Mouse (Mus musculus) CH12F3 (cell line): Measurements from ENCODE around the gene Tyw1.

ENCODE experiments used
- in situ Hi-C: fragments of 300-500 bp; cut with MboI; formaldehyde crosslinking; loops from 2 replicates; pipeline ENCODE4 v1.14.3; 2020; ENCODE audit warnings: low sequenced_read_pairs

Gene Tyw1

DNA sequence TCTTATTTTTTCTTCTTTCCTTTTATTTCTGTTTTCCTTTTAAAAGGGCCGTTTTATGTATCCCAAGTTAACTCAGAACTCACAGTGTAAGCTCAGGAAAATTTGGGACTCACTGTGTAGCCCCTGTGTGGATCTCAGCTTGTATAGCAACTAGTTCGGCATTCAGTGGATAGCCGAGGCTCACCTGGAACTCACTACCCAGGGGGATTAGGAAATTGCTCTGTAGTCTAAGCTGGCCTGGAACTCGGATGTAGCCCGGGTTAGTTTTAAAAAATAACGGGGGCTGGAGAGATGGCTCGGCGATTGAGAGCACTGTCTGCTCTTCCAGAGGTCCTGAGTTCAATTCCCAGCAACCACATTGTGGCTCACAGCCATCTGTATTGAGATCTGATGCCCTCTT is 1.9 kb downstream of the Tyw1 start:
- in situ Hi-C loops: loop anchor here (25.0 kb wide), 1 partner anchor 1245 kb away; the partner anchor contains the start of genes Ran and Stx2

DNA sequence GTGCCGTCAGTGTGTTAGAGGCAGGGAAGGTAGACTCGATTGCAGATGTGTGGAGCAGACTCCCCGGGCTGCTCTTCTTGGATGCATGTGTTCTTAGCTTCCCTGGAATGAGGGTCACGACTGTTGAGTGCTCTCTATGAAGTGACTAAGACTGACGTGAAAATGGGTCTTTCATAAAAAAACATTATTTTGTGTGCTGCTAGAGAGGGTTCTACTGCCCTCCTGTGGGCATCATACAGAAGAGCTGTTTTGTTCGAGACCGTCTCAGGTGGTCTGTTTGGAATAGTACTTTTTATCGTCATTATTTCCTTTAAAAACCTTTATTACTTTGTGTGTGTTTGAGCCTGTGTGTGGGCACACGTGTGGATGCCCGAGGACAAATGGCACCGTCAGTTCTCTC is 8.0 kb downstream of the Tyw1 start:
- in situ Hi-C loops: loop anchor here (25.0 kb wide), 1 partner anchor 1251 kb away; the partner anchor contains the start of genes Ran and Stx2

DNA sequence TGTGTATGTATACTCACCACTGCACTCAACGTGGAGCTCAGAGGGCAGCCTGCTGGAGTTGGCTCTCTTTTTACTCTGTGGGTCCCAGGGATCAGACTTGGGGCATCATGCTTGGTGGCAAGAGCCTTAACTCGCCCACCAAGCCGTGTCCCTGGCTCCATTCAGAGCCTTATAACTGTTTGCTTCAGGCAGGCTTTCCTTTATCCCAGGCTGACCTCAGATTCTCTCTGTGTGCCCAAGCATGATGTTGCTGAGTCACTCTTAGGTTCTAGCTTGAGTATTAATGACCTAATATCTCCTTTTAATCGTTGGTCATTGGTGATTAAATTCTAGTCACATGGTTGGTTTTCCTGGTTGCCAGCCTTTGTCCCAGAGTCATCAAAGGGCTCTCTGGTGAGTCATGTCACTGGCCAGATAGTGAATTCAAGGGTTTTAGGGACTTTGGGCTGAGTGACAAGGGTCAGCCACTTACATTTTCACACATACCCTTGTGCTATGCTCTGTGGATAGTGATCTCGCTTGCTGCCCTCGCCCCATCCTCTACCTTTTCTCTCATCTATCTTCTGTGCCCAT is 9.1 kb downstream of the Tyw1 start:
- in situ Hi-C loops: loop anchor here (25.0 kb wide), 1 partner anchor 1252 kb away; the partner anchor contains the start of genes Ran and Stx2

DNA sequence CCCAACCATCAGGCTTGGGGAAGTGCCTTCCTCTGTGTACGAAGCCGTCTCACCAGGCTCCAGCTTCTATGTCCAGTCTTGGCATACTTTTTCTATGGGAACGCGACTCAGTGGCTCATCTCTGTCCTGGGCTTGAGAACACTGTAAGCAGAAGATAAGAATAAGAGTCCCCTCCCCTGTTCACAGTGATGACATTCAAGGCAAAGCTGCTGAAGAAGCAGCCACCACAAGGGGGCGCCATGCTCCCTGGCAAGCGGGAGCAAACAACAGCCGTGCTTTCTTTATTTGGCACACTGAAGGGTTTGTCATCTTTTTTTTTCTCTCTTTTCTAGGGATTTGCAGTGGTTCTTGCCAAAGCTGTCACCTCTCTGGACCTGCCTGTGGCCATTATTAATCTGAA is 11.2 kb downstream of the Tyw1 start:
- in situ Hi-C loops: loop anchor here (25.0 kb wide), 1 partner anchor 1254 kb away; the partner anchor contains the start of genes Ran and Stx2

DNA sequence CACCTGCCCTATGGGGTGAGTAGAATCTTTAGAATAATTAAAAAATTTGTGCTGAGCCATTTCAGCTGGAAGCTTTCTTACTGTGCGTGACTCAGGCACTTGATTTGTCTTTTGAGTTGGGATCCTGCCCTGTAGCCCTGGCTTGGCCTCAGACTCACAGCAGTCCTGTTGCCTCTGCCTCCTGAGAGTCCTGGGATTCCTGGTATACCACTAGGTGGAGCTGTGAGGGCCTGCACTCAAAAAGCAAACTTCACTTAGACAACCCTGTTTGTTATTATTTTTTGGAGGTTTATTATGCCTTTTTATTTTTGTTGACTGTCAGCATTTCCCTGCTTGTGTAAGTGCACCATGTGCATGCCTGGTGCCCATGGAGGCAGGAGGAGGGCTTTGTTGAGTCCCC is 11.9 kb downstream of the Tyw1 start:
- in situ Hi-C loops: loop anchor here (25.0 kb wide), 1 partner anchor 1255 kb away; the partner anchor contains the start of genes Ran and Stx2

DNA sequence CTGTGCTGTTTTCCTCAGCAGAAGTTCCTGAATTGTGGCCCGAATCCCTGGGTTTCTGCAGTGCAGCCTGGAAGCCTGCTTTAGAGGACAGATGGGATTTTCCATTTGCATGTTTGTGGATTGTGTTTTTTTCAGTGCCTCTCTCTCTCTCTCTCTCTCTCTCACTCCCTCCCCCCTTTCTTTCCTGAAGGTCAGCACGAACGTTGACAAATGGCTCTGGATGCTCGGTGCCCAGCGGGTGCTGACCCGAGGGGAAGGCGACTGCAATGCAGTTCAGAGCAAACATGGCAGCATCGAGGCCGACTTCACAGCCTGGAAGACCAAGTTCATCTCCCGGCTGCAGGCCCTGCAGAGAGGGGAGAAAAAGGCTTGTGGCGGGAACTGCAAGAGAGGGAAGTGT is 13.6 kb downstream of the Tyw1 start:
- in situ Hi-C loops: loop anchor here (25.0 kb wide), 1 partner anchor 1257 kb away; the partner anchor contains the start of genes Ran and Stx2

DNA sequence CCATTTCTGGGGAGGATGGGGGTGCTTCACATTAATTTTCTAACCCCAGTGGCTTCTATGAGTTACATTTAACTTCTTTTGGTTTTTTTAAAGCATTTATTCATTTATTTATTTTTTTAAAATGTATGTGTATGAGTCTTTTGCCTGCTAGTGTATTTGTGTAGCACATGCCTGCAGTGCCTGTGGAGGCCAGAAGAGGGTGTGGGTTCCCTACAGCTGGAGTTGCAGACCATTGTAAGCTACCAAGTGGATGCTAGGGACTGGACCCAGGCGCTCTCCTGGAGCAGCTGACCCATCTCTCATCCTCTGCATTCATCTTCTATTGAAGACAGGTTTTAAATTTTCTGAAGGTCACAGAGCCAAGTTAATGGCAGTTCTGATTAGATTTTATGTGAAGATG is 16.9 kb downstream of the Tyw1 start:
- in situ Hi-C loops: loop anchor here (25.0 kb wide), 1 partner anchor 1260 kb away; the partner anchor contains the start of genes Ran and Stx2

DNA sequence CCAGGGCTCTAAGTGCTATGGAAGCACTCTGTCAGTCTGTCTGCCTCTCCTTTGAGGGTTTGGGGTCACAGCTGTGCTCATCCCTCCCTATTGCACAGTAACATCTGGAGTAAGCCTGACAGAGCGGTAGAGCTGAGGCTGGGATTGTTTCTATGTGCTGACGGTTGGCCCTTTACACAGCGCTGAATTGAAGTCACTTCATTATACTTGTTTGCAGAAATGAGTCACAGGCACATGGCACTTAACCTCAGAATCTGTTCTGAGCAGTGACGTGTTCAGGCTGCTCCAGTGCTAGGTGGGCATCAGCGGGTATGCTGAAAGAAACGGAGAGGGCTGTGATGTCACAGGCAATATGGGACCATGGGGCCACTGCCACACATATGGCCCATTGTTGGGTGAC is 17.6 kb downstream of the Tyw1 start:
- in situ Hi-C loops: loop anchor here (25.0 kb wide), 1 partner anchor 1261 kb away; the partner anchor contains the start of genes Ran and Stx2

DNA sequence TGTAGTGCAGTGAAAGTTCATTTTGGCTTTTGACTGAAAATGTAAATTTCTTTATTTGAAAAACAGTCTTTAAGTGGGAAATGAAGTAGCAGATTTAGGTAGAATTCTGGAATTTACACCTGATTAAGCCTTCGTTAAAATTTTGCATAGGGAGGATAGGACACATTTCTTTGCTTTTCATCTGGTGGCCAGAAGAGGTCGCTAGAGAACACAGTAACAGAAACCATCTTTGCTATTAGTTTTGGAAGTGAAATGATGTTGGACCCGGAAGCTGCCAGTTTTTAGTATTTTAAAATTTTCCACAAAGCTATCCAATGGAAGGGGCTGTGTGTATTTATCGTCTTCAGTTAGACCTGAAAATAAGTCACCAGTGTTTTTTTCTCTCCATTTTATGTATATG is 20.1 kb downstream of the Tyw1 start:
- in situ Hi-C loops: no loop called here

DNA sequence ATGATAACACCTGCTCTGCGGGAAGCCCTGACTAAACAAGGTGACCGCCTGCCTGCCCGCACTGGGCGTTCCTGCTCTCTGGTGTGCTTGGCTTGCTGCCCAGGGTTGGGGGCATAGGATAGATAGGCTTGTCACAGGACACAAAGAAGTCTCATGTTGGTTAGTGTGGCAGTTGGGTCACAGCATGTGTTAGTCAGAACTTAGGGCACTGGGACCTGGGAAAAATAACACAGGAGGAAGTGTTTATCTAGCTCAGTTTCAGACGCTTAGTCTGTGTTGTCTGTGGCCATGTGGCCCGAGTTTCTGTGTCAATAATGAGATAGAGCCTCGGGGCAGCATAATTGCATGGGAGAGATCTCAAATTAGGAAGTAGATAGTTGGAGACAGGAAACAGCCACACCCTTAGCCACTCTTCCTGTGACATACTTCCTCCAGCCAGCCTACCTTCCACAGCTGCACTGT is 22.6 kb downstream of the Tyw1 start:
- in situ Hi-C loops: no loop called here

DNA sequence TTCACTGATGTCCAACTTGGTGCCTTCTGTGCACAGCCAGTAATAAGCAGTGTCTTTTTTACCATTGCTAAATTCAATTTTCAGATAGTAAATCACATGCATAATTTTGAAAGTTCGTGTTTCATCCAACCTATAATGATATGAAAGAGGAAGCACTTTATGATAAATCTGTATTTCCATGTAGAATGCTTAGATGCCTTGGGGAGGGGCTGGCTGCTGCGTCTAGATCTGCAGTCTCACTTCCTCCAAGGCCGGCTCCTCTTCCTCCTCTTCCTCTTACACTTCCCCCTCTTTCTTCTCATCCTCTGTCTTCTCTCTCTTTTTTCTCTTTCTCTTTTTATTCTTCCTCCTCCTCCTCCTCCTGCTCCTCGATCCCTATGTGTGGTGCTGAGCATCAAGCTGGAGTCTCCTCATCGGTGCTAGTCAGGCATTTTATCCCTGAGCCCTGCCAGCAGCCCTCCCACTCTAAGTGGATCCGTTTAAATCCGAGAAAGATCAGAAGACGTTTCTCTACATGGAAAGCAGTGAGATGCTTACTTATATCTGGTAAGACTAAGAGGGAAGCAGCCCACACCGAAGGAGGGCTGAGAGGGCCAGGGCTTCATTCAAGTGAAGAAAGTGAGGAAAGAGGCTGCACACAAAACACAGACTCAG is 27.8 kb downstream of the Tyw1 start:
- in situ Hi-C loops: no loop called here

DNA sequence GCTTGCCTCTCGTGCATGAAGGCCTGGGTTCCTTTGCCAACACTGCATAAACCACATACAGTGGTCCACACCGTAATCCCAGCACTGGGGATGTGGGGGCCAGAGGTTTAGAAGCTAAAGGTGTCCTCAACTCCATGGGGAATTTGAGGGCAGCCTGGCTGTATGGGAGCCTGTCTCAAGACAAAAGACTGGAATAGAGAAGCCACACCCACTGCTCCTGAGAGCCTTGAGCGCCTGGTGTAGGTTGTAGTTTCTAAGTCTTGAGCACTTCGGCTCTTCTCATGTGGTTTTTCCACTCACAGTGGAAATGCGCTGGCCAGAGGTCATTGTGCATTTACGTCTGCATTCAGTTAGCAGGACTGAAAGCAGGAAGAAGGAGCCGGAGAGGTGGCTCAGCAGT is 32.7 kb downstream of the Tyw1 start:
- in situ Hi-C loops: no loop called here

DNA sequence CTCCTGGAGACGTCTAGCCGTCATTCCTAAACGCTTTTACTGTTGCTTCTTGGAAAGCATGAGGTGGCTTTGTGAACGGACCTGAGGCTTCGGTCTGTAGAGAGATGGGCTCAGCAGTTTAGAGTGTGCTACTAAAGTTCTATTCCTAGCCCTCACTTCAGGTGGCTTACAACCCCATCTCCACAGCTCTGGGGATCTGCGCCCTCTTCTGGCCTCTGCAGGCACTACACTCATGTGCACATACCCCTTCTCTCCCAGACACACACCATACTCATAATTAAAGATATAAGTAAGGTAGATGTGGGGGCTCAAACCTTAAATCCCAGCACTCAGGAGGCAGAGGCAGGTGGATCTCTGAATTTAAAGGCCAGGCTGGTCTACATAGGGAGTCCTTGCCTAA is 34.8 kb downstream of the Tyw1 start:
- in situ Hi-C loops: no loop called here

DNA sequence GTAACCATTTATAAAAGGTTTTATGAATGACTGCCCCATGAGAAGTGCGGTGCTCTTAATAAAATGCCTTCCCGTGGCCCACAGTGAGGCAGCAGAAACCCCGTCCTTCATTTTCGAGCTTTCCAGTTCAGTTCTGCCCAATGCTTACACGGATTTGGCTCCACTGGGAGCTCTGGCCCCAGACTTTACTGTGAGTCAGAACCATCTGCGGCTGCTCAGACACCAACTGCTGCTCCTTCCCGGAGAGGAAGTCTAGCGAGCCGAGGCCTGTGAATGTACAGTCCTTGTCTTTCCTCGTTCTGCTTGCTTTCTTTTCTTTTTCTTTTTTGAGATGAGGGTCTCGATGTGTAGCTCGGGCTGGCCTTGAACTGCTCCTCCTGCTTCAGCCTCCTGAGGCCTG is 35.4 kb downstream of the Tyw1 start:
- in situ Hi-C loops: no loop called here

DNA sequence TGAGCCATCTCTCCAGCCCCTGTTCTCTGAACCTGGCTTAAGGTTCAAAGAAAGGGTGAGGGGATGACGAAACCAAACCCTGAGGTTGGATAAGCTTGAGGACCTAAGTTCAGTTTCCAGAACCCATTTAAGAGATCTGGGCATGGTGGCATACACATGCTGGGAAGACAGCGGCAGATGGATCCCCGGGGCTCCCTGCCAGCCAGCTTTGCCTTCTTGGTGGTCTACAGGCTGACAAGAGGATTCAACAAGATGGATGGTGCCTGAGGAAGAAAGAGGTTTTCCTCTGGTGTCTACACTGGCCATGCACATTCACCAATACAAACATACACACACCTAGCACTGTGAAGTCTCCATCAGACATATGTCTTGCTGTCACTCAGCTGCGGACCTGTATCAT is 37.6 kb downstream of the Tyw1 start:
- in situ Hi-C loops: no loop called here

DNA sequence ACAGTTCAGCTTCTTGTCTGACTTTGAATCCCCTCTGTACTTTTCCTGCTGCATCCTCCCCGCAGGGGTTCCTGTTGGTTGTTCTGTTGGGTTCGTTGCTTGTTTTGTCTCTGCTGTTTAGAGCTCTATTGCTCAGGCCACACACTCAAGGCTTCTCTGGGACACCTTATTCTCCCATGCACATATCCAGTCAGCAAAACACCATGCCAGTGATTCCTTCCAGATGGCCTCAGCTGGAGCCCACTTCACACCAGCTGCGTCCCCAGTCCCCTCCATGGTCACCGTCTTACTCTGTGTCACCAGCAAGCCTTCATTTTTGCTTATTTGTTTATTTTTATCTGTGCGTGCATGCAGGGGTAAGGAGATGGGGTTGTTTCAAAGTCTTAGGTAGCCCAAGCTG is 38.5 kb downstream of the Tyw1 start:
- in situ Hi-C loops: no loop called here

DNA sequence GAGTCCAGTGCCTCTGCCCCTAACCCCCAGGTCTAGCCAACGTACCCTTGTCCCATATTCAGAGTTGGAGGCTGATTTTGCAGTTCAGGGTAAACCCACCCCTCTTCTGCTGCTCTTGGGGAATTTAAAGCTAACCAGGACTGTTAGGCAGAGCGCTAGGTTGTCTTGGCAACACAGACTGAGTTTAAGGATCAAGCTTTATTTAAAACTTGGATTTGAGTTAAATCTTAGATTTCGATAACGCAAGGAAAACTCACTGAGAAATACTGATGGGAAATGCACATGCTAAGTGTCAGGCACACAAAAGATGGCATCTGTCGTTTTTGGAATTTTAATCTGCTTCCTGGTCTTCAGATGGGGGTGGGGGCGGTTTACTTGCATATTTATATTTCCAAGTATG is 39.2 kb downstream of the Tyw1 start:
- in situ Hi-C loops: no loop called here

DNA sequence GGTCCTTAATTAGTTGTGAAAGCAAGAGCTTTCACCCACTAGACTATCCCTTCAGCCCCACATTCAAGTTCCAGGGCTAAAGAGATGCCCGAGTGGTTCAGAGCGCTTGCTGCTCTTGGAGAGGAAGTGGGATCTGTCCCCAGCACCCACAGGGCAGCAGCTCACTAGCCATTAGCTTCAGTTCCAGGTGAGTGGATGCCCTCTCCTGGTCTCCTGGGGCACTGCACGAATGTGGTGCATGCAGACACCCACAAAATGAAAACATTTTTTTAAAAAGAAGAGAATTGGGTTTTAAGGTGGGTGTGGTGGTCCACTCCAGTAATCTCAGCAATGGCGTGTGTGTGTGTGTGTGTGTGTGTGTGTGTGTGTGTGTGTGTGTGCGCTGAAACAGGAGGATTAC is 40.7 kb downstream of the Tyw1 start:
- in situ Hi-C loops: no loop called here

DNA sequence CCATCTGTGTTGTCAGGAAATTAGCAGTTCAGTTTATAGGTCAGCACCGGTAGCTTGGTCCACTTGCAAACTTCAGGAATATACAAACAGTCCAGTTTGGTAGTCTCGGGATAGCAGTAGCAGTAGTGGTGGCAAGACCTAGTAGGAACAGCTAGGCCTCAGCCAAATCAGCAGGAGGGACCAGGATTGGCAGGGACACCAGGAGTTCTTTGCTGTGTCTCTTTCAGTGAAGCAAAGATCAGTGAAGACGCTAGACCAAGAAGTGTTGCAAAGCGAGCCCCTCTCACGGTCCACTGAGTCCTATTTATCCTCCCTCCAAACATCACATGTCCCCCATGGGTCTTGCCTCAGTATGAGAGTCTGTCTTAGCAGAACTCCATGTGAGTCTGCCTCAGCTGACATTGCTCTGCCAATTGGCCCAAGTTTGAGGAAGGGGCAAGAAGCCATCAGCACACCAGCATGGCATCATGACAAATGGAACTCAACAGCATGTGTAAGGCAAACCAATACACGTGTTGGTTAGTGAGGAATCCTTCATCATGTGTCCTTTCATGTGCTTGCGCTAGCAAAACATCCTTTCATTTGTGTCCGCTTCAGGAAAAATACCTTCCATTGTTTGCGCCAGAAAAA is 43.5 kb downstream of the Tyw1 start:
- in situ Hi-C loops: no loop called here

DNA sequence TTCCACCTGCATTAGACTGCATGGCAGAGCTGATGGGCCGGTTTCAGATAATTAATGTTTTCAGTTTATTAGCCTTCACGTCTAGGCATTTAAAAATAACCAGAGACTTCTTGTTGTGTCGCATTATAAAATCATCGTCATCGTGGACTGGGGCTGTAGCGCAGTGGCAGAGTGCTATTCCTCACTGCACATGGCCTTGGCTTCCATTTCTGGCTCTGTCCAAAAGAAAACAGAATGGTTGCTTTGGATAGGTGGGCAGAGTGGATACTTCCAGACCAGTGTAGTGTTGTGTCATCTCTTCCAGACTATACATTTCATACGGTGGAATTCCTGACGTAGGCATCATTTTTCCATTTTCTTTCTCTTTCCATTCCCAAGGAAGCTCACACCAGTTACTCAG is 44.1 kb downstream of the Tyw1 start:
- in situ Hi-C loops: no loop called here

DNA sequence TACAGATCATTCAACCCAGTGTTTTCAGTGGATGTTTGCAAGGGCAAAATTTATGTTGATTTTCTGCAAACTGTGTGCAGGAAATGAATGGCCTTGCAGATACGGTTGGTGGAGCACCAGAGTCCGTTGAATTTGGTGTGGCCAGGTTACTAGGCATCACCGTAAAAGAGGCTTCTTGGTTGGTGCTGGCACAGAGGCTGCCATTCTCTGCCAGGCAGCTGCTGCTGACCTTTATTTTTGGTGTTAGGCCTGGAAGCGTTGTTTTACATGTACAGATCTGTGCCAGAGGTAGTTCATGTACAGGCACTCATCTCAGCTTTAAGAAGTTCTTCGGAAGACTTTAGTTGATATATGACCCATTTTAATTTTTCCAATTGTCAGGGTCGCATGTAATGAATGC is 48.2 kb downstream of the Tyw1 start:
- in situ Hi-C loops: no loop called here

DNA sequence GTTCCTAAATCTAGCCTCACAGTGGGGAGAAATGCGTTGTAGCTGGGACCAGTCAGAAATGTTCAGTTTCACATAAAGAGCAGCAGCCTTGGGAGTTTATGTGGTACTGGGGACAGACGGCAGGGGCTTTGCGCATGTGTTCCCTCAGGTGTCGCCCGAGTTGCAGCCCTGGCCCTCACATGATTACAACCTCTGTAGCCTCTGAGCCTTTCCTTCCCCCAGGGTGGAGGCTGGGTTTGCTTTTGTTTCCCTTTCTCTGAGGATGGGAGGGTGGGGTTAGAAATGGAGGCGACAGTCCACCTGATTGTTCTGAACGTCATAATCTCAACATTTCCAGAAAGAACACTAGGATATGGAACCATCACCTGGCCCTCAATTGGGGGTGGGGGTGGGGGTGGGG is 52.5 kb downstream of the Tyw1 start:
- in situ Hi-C loops: no loop called here
